Mouse (Mus musculus) liver, embryonic 13.5 days (tissue): ENCODE measurements around the gene E2f6. TPM values are rescaled to one million over a fixed set of nuclear protein-coding genes. Genes with fewer than 3 reads are reported as not detected.

Experiments
- ATAC-seq: fragments of 200-750 bp; cut with Nextera tagmentation; 2 replicates; pipeline ENCODE4 v1.8.0; 2017; ENCODE audit warnings: low read depth, mild to moderate bottlenecking, moderate number of reproducible peaks, moderate library complexity
- DNase-seq: peaks from one replicate; pipeline ENCODE4 v3.0.0; 2022
- H3K27ac ChIP-seq: fragments of 300-500 bp; sonication (generic); 2 replicates; pipeline ENCODE4 v1.5.1; 2015; ENCODE audit warnings: moderate library complexity, mild to moderate bottlenecking, inconsistent platforms
- H3K27me3 ChIP-seq: fragments of 300-500 bp; sonication (generic); 2 replicates; pipeline ENCODE4 v1.6.1; 2015; ENCODE audit warnings: mild to moderate bottlenecking, inconsistent platforms
- H3K36me3 ChIP-seq: fragments of 300-500 bp; sonication (generic); 2 replicates; pipeline ENCODE4 v1.6.1; 2015; ENCODE audit warnings: mild to moderate bottlenecking, inconsistent platforms
- H3K4me1 ChIP-seq: fragments of 300-500 bp; sonication (generic); replicated peaks from 2 replicates; pipeline ENCODE4 v1.6.1; 2015; ENCODE audit warnings: inconsistent platforms
- H3K4me2 ChIP-seq: fragments of 300-500 bp; sonication (generic); 2 replicates; pipeline ENCODE4 v1.6.1; 2015; ENCODE audit warnings: inconsistent platforms, mild to moderate bottlenecking, moderate library complexity
- H3K4me3 ChIP-seq: fragments of 300-500 bp; sonication (generic); replicated peaks from 2 replicates; pipeline ENCODE4 v1.5.1; 2015; ENCODE audit warnings: mild to moderate bottlenecking, inconsistent platforms
- H3K9ac ChIP-seq: fragments of 300-500 bp; sonication (generic); 2 replicates; pipeline ENCODE4 v1.6.1; 2015; ENCODE audit warnings: mild to moderate bottlenecking, inconsistent platforms
- H3K9me3 ChIP-seq: fragments of 300-500 bp; sonication (generic); replicated peaks from 2 replicates; pipeline ENCODE4 v1.6.1; 2016; ENCODE audit warnings: inconsistent platforms
- WGBS: fragments of 180-500 bp; shearing (Covaris S2); methylation state at CpG from one replicate; pipeline ENCODE4 v1.1.7; 2015; ENCODE audit not compliant: insufficient replicate concordance; 5-methylcytosine and 5-hydroxymethylcytosine counted together
- polyA plus RNA-seq: library from polyadenylated mRNA; unstranded; fragments of >200 nt; fragmentation: Nextera tagmentation; extraction: Ambion mirVana; gene quantifications from 2 replicates; pipeline ENCODE4 v1.2.1, GENCODE M21; 2015

Gene E2f6
- polyA plus RNA-seq, 1 experiment from 2014 or later = 22.6 TPM

- no peak overlapping the region for H3K4me2 ChIP-seq
- H3K4me3 ChIP-seq = no peak overlapping the region
- DNase-seq (no peak), ATAC-seq (no peak)
- H3K9ac ChIP-seq = no peak overlapping the region
- no peaks in the 10 kb centered on the region for H3K36me3 ChIP-seq
- H3K9me3 ChIP-seq = no peaks in the 10 kb centered on the region
- no peaks in the 10 kb centered on the region for H3K27me3 ChIP-seq
- WGBS = 17% methylated on average over 3 of the region's 3 CpGs
- H3K4me1 ChIP-seq = peaks cover 26% of the 10 kb centered on the region
- no peak overlapping the region for H3K27ac ChIP-seq
These were observed 55.7 kb downstream of the E2f6 start for GRCm38 (mm10) chr12:16866460-16866859.

- H3K27ac ChIP-seq = no peak overlapping the region
- no peak for DNase-seq
- 51% methylated on average over 7 of the region's 7 CpGs for WGBS
- H3K4me3 ChIP-seq = no peak overlapping the region
- no peaks in the 10 kb centered on the region for H3K27me3 ChIP-seq
- no peaks in the 10 kb centered on the region for H3K9me3 ChIP-seq
- no peak overlapping the region for H3K9ac ChIP-seq
- no peak for ATAC-seq
- H3K36me3 ChIP-seq = no peaks in the 10 kb centered on the region
- H3K4me2 ChIP-seq = no peak overlapping the region
- peaks cover 26% of the 10 kb centered on the region for H3K4me1 ChIP-seq
These were observed 56.5 kb downstream of the E2f6 start for GRCm38 (mm10) chr12:16867306-16867705.

- Histone ChIP-seq H3K4me1 (peaks cover 28% of the 10 kb centered on the region), H3K27me3 (no peaks in the 10 kb centered on the region), H3K9me3 (no peaks in the 10 kb centered on the region), H3K27ac (no peak overlapping the region), H3K4me3 (no peak overlapping the region), H3K36me3 (no peaks in the 10 kb centered on the region), H3K9ac (no peak overlapping the region), H3K4me2 (no peak overlapping the region)
- 64% methylated on average over 6 of the region's 6 CpGs for WGBS
- DNase-seq (no peak), ATAC-seq (no peak)
These were observed 57.9 kb downstream of the E2f6 start for GRCm38 (mm10) chr12:16868618-16869017.

- Histone ChIP-seq H3K4me1 (peaks cover 30% of the 10 kb centered on the region), H3K36me3 (no peaks in the 10 kb centered on the region), H3K4me3 (no peak overlapping the region), H3K9ac (no peak overlapping the region), H3K27me3 (no peaks in the 10 kb centered on the region), H3K9me3 (no peaks in the 10 kb centered on the region), H3K27ac (no peak overlapping the region), H3K4me2 (no peak overlapping the region)
- ATAC-seq = no peak
- no peak for DNase-seq
- 52% methylated on average over 8 of the region's 8 CpGs for WGBS
These were observed 58.5 kb downstream of the E2f6 start for GRCm38 (mm10) chr12:16869091-16869778.

GRCm38 (mm10) chr12:16869870-16870404 is 59.2 kb downstream of the E2f6 start:
- H3K9ac ChIP-seq = no peak overlapping the region
- H3K27ac ChIP-seq = peak overlapping the region; percentile 70
- no peak overlapping the region for H3K4me3 ChIP-seq
- DNase-seq = no peak
- peaks cover 35% of the 10 kb centered on the region for H3K4me1 ChIP-seq
- H3K27me3 ChIP-seq = no peaks in the 10 kb centered on the region
- H3K4me2 ChIP-seq = no peak overlapping the region
- no peak for ATAC-seq
- H3K9me3 ChIP-seq = no peaks in the 10 kb centered on the region
- WGBS = 43% methylated on average over 9 of the region's 9 CpGs
- no peaks in the 10 kb centered on the region for H3K36me3 ChIP-seq

GRCm38 (mm10) chr12:16870405-16871068 is 59.8 kb downstream of the E2f6 start:
- no peak overlapping the region for H3K9ac ChIP-seq
- peak; percentile 37 for ATAC-seq
- H3K4me1 ChIP-seq = peaks cover 37% of the 10 kb centered on the region
- no peaks in the 10 kb centered on the region for H3K36me3 ChIP-seq
- no peak overlapping the region for H3K4me3 ChIP-seq
- no peak overlapping the region for H3K4me2 ChIP-seq
- H3K9me3 ChIP-seq = no peaks in the 10 kb centered on the region
- 38% methylated on average over 8 of the region's 8 CpGs for WGBS
- DNase-seq = no peak
- no peaks in the 10 kb centered on the region for H3K27me3 ChIP-seq
- peak overlapping the region; percentile 70 for H3K27ac ChIP-seq

GRCm38 (mm10) chr12:16872006-16872405 is 61.2 kb downstream of the E2f6 start:
- Histone ChIP-seq H3K27me3 (no peaks in the 10 kb centered on the region), H3K9me3 (no peaks in the 10 kb centered on the region), H3K4me3 (no peak overlapping the region), H3K27ac (no peak overlapping the region), H3K4me2 (no peak overlapping the region), H3K36me3 (no peaks in the 10 kb centered on the region), H3K4me1 (peaks cover 41% of the 10 kb centered on the region), H3K9ac (no peak overlapping the region)
- ATAC-seq = no peak
- no peak for DNase-seq
- WGBS = 69% methylated on average over 1 of the region's 1 CpGs

GRCm38 (mm10) chr12:16872926-16873464 is 62.2 kb downstream of the E2f6 start:
- DNase-seq = no peak
- Histone ChIP-seq H3K4me1 (peaks cover 42% of the 10 kb centered on the region), H3K4me3 (no peak overlapping the region)

GRCm38 (mm10) chr12:16873549-16873948 is 62.8 kb downstream of the E2f6 start:
- 58% methylated on average over 7 of the region's 7 CpGs for WGBS
- no peak for DNase-seq
- H3K27ac ChIP-seq = no peak overlapping the region

More at GRCm38 (mm10) chr12:16872926-16873464, 62.2 kb downstream of the E2f6 start:
- H3K27me3 ChIP-seq = no peaks in the 10 kb centered on the region
- H3K9me3 ChIP-seq = no peaks in the 10 kb centered on the region
- no peak for ATAC-seq
- no peak overlapping the region for H3K4me2 ChIP-seq
- H3K9ac ChIP-seq = no peak overlapping the region
- H3K36me3 ChIP-seq = no peaks in the 10 kb centered on the region
- no peak overlapping the region for H3K27ac ChIP-seq
- WGBS = 36% methylated on average over 7 of the region's 7 CpGs

GRCm38 (mm10) chr12:16874086-16874485 is 63.3 kb downstream of the E2f6 start:
- no peaks in the 10 kb centered on the region for H3K27me3 ChIP-seq
- no peak overlapping the region for H3K9ac ChIP-seq
- peaks cover 38% of the 10 kb centered on the region for H3K4me1 ChIP-seq
- H3K4me3 ChIP-seq = no peak overlapping the region
- ATAC-seq = no peak; the same call in 1 of the 2 replicates
- H3K36me3 ChIP-seq = no peaks in the 10 kb centered on the region
- H3K4me2 ChIP-seq = no peak overlapping the region
- no peaks in the 10 kb centered on the region for H3K9me3 ChIP-seq
- no peak for DNase-seq
- no peak overlapping the region for H3K27ac ChIP-seq
- WGBS = 41% methylated on average over 2 of the region's 2 CpGs

More at GRCm38 (mm10) chr12:16873549-16873948, 62.8 kb downstream of the E2f6 start:
- Histone ChIP-seq H3K9ac (no peak overlapping the region), H3K36me3 (no peaks in the 10 kb centered on the region), H3K4me2 (no peak overlapping the region), H3K4me1 (peaks cover 42% of the 10 kb centered on the region), H3K9me3 (no peaks in the 10 kb centered on the region), H3K4me3 (no peak overlapping the region), H3K27me3 (no peaks in the 10 kb centered on the region)
- no peak for ATAC-seq

- 6% methylated on average over 4 of the region's 4 CpGs for WGBS
- peak overlapping the region; percentile 29; the same call in 1 of the 2 replicates for H3K27ac ChIP-seq
- no peaks in the 10 kb centered on the region for H3K9me3 ChIP-seq
- H3K4me3 ChIP-seq = no peak overlapping the region
- no peaks in the 10 kb centered on the region for H3K27me3 ChIP-seq
- H3K4me2 ChIP-seq = no peak overlapping the region
- no peaks in the 10 kb centered on the region for H3K36me3 ChIP-seq
- H3K4me1 ChIP-seq = peaks cover 41% of the 10 kb centered on the region
- ATAC-seq = 0 out of 2 replicates have a peak, but pooled peaks have one; percentile 41
- no peak for DNase-seq
- no peak overlapping the region for H3K9ac ChIP-seq
These were observed 64.5 kb downstream of the E2f6 start for GRCm38 (mm10) chr12:16875269-16875668.
